Mouse (Mus musculus) frontal cortex, adult 2 months (tissue): ENCODE results near the gene Slc35d1. TPM values are rescaled to one million over a fixed set of nuclear protein-coding genes. Genes with fewer than 3 reads are reported as not detected.
"Not testable (repeated sequence)": the region's sequence is repeated elsewhere in the genome, so short reads cannot be mapped to it uniquely, and the experiment has no call there.

Experiments used
- DNase-seq, 2 experiments: peaks; one replicate each; pipeline ENCODE4 v3.0.0; 2022; ENCODE audit warnings: low spot score in 1 of 2; ENCODE audit errors: extremely low spot score in 1 of 2
- polyA plus RNA-seq: library from polyadenylated mRNA; depleted of rRNA; stranded (reverse); fragments of >200 nt; gene quantifications from 2 replicates; pipeline ENCODE4 v1.2.3, GENCODE M21; 2012; rRNA removed

Gene Slc35d1
- polyA plus RNA-seq, 1 experiment = 10.9 TPM

DNA sequence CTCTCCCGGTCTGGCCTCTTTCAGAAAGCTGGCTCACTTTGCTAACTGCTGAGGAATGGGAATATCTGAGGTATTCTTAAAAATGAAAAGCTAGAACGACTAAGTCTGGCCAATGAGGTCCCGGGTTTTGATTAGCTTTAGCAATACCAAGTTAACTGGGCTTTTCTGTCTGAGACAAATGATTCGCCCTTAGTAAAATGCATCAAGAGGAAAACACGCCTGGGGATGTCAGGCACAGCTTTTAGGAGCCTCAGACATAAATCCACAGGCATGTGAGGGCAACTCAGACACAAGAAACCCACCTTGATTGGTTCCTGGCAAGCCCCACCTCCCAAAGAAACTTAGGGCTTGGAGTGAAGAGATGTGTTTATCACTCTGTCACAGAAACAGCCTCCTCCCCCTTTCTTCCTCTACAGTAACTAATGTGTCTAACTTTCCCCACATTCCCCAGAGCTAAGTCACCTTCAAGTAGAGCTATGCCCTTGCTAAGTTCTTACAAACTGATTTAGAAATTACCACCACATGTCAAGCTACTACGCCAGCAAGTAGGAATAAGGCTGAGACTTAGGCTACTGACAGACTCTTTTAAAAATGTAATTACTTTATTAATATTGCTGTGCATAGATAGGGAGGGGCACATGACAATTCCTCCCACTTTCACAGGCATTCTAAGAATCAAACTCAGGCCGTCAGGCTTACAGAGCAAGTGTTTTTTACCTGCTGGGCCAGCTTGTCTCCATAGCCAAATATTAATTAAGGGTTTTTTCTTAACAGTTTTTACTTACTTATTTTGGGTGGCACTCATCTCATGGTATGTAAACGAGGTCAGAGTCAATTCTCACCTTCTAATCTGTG, 26.0 kb downstream of the Slc35d1 start:
- no peak for DNase-seq

DNA sequence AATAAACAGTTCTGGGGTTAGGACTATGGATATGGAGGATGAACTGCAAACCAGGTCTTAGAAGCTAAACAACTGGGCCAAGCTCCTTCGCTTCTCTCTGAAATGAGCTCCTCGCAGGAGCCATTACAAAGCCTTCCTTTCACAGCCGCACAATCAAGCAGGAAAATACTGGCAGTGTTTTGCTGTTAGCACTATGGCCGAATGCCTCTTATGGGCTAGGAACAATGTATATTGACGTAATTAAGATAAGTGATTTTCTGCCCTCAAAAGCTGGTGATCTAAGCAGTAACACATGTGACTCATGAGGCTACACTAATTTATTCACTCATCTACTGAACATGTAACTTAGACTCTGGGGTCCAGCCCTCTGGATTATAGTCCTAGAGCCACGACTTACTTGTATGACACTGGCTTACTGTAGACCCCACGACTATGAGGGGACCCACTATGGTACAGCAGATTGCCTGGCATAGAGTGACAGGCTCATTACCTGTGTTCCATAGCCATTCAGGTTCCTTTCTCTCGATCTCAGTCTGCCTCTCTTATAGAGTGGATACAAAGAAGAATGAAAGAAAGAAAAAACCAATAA, 34.6 kb downstream of the Slc35d1 start:
- no peak for DNase-seq

DNA sequence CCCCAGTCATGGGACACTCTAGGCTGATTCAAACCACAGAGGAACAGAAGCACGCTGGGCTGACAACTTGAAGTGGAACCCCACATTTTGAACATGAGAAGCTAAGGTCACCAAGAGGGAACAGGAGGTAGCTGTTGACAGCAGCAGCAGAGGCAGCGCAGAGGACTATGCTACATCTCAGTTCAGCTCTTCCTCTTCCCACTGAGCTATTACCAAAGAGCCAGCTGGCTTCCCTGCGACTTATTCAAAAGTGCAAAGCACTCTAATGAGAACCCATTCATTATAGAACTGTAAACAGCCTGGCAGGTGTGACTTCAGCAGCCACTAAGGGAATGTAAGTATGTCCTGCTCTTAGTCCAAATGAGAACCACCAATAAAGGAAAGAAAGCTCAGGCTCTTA, 35.4 kb downstream of the Slc35d1 start:
- DNase-seq = no peak

DNA sequence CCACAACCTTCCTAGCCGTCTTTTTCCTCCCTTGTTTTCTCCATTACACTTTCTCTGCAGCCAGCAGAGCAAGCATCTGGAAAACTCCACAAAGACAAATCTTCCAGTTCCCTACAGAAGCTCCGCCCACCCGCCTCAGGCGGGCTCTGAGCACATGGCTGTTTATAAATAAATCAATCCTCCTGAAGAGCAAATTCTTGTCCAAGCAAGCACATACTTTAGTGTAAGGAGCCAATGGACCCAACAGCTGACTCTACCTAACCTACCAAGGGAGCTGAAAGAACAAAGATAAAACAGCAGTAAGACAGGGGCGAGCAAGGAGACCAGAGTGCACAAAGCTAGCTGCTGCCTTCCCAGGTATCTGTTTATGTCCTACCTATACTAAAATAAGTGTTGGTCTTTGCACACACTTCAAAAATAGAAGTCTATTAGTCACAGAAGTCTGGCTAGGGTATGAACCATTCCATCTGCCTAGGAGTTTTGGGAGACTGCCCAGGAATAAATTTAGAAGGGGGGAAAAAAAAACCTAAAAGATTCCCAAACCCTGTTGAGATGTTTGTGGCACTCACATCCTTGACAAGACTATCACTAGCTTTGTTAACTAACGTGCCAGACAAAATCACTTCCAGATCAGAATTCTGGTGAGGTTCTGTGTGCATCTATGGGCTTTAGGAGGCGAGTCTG, 36.2 kb downstream of the Slc35d1 start:
- peak; percentile 50 to 70 for DNase-seq

DNA sequence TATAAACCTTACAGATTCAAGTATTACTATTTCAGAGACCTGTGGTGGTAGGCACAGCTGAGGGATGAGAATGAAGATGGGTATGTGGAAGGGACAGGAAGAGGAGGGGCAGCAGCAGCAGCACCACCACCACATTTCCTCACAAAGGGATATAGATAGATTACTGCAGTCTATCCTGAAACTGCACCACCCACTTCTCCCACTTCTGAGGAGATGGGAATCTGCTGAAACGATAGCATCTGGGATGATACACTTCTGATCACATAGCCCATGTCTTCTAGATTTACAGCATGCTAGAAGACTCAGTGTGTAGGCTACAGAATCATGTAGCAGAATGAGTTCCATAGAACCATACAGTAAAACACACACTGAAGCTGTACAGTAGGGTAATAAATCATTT, 37.3 kb downstream of the Slc35d1 start:
- no peak for DNase-seq

DNA sequence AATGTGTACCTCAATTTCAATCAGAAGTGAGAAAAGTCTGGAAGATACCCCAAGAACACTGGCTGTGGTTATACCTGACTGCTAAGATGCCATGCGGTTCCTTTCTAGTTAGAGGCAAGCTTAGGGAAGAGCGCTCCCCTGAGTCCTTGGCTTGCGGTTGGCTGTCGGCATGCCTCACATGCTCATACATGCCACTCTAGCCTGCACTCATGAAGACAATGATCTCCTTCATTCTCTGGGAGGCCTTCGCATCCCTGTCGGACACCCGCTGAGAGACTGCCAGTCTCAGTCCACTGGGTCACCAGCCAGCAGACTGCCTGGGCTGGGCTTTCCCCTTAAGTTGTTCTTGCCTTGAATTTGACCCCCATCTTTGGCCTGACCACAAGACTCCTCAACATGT, 41.0 kb downstream of the Slc35d1 start:
- DNase-seq = no peak

DNA sequence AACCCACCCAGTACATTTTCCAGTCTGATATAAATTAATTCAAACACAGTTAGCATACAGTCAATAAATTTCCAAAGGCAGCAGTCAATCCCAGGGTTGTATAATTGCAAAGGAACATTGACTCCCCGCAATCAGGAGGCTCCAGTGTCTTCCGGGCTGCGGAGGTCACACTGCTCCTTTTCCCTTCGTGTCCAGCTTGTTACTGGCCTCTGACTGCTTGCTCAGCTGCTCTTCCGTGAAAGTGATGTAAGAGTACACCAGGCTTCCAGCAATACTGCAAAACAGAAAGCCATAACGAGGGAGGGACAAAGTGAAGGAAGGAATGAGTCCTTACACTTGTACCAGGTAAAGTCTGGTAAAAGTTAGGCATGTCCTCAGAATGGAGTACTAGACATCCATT, 41.5 kb downstream of the Slc35d1 start:
- no peak for DNase-seq

DNA sequence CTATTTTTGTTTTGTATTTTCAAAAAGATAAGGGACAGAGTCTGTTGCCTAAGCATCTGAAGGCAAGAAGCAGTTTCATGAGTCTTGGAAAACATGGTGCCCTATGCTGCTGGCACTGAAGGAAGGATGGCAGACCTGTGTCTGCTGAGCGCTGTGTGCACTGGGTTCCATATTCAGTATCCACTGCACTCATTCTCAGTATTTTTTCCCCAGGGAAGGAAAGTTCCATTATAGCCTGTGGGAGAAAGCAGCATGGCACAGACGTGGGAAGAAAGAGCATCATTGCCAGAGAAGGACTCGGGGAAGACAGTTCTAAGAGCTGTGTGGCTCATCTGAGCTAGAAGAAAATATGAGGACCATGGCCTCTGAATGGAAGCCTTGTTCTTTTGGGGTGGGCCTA, 43.7 kb downstream of the Slc35d1 start:
- DNase-seq = peak in 1 of 2 experiments; percentile 64

DNA sequence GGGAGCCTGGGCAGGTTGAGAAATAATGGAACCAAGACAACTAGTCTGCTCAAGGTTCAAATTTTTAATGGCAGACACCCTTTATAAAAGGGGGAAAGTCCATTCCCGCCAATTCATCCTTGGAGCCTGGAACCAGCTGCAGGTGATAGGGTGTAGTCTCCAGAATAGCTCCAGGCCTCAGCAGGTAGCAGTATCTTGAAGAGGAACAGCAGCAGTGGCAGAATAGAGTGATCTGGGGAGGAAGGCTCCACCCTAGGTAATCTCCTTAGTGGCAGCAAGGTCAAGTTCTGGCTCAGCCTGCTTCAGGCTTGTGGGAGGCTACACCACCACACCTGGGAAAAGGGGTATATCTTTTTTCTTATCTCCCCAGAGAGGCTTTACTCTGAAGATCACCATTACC, 48.8 kb downstream of the Slc35d1 start:
- DNase-seq = not testable (repeated sequence)

DNA sequence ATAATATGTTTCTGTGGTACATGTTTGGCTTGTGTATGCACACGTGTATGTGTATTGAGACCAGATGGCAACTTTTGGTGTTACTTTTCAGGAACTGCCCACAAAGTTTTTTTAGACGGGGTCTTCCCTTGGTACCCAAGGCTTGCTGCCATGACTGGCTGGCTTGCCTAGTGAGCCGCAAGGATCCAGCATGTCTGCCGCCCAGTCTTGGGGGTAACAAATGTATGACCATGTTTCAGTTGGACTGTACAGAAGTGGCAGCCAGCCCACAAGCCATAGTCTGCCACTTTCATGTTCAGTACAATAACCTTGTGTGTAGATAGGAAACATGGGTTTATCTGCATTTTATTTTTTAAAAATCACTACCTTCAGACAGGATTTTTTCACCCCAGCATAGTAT, 56.2 kb downstream of the Slc35d1 start:
- no peak for DNase-seq

DNA sequence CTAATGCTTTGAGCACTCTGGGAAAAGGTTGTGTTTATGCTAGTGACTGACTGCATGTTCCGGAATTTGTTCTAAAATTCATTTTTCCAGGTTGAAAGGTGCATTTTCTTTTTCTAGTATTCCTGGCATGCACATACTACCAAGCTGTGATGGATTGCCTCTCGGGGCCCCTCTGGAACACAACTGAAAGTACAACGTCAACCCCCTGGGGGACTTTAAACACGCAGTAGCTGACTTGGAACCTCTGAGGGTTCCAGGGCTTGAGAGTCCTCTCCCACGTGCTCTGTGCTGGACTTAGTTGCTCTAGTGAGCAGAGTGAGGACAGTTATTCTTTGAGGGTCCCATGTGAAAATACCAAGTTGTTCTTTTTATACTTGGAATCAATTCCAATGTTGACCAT, 63.0 kb downstream of the Slc35d1 start:
- no peak for DNase-seq

DNA sequence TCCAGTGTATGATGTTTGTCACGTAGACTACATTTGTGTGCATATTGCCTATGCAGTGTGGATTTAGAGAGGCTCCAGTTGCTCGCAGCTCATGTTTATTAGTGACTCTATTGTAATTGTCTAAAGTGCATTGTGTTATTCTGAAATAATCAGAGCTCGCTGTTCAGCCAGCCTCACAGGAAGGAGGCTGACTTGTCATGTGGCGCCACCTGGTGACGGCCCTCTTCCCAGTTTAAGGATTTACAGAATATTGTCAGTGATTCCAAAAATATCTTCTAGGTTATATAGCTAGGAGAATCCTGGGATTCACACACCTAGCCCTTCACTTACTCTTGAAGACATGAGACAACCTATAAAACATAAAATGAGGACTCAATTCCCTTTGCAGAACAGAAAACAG, 68.6 kb downstream of the Slc35d1 start:
- peak; percentile 49 to 92 for DNase-seq

DNA sequence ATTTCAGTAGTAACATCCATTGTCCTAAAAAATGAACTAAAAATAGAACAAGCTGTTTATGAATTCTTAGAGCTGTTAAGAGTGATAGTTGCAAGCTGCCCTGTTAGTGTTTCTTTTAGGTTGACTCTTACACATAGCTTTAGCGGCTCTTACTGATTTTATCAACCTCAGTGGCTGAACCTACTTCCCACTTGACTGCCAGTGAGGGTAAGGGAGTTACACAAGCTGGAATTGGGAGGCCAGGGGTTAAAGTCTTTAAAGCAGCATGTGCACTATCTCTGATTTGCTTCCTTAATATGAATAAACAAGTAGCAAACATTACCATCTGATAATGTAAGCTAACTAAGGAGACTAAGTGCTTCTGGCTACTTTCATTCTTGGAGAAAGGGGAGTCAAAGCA, 78.0 kb downstream of the Slc35d1 start:
- no peak for DNase-seq

DNA sequence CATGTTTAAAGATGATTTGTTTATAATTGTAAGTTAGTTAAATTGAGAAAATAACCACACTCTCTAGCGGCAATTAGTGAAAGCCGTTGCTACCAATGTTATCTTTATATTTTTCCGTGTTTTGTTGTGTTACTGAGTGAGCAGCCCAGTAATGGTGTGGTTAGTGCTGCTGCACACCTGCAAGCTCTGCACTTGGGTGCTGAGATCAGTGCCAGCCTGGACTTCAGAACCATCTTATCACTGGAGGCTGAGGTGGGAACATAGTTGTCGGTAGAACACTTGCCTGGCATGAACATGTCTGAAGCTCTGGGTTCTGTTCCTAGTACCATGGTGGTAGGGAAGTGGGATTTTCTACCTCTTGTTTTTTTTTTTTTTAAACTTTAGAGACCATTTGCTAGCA, 88.4 kb downstream of the Slc35d1 start:
- no peak for DNase-seq

DNA sequence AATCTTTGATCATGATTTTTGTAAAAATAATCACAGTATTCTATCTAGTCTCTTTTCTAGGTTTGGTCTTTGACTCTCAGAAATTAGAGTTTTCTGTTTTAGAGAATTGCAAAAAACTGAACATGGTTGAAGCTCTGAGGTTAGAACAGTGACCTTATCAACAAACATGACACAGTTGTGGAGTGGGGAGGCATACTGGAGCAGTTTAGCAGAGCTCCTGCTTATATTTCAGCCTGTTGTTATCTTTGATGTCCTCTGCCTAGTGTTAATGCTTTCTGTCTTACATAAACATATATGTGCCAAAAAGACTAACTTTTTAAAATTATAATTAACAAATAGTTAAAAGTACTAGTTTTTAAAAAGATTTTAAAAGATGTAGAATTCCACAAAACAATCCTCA, 91.4 kb downstream of the Slc35d1 start:
- no peak for DNase-seq

DNA sequence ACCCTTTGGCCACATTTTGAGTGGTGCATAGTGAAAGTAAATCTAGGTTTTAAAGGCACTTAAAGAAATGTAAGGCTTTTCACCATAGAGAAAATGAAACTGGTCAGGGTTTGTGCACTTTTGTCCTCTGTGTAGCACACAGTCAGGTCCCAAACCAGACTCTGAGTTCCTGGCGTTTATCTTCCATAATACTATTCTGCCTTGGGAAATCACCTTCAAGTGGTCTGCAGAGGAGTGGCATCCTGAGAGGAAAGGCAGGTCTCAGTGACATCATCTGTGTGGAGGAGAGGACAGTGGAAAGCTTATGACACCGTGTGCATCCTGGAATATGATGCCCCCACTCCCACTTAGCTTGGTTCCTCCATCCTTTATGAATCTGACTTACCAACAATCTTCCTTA, 91.9 kb downstream of the Slc35d1 start:
- DNase-seq = no peak

DNA sequence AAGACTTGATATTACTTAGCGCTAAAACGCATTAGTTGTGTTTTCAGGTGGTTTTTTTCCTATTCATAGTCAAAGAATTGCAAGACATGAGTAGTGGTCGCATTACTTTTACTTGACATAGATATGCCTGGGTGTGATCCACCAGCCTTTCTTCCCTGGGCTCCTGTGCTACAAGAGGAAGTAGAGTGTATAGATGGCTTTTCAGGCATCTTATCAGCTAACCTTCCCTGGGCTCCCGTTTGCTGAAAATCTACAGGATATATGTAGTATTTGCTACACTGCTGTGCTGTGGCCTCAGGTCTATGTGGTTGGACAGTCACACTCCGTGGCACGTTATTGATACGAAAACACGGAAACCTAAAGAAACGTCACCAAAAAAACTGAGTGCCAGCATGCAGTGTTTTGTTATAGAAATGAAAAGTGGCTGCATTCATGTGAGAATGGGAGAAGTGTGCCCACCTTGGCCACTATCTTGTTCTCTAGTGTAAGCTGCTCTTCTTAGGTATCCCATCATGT, 94.0 kb downstream of the Slc35d1 start:
- no peak for DNase-seq

Other genes starting within 250 kb of the Slc35d1 start
- gene Tctex1d1, start 236.6 kb downstream of the Slc35d1 start, polyA plus RNA-seq = 0.36 and 0.70 TPM in 2 replicates
- 5.3 and 5.4 TPM in 2 replicates for gene Insl5, start 188.3 kb downstream of the Slc35d1 start, polyA plus RNA-seq
- 30.1 and 36.0 TPM in 2 replicates for gene Mier1, start 100.8 kb downstream of the Slc35d1 start, polyA plus RNA-seq
- gene Wdr78, start 100.6 kb downstream of the Slc35d1 start, polyA plus RNA-seq = 6.0 and 7.0 TPM in 2 replicates
- gene 4921539E11Rik, start 75.7 kb upstream of the Slc35d1 start, polyA plus RNA-seq = not detected in 2 replicates
- gene Oma1, start 98.6 kb upstream of the Slc35d1 start, polyA plus RNA-seq = 6.0 and 6.8 TPM in 2 replicates